Mouse (Mus musculus) intestine, postnatal 0 days (tissue): ENCODE results near the gene Slc25a54. TPM values are rescaled to one million over a fixed set of nuclear protein-coding genes. Genes with fewer than 3 reads are reported as not detected.
A peak's percentile ranks its signal among the peaks of the same experiment; 100 is the strongest.

Experiments used
- ATAC-seq: fragments of 200-750 bp; cut with Nextera tagmentation; 2 replicates; pipeline ENCODE4 v1.8.0; 2017; ENCODE audit warnings: mild to moderate bottlenecking, moderate TSS enrichment, moderate library complexity
- H3K27ac ChIP-seq: fragments of 300-500 bp; sonication (generic); 2 replicates; pipeline ENCODE4 v1.5.1; 2014; ENCODE audit warnings: mild to moderate bottlenecking, low read depth, low read length, moderate library complexity
- H3K27me3 ChIP-seq: fragments of 300-500 bp; sonication (generic); replicated peaks from 2 replicates; pipeline ENCODE4 v1.6.1; 2014; ENCODE audit warnings: low read length, mixed read lengths; ENCODE audit not compliant: control insufficient read depth, insufficient read depth
- H3K36me3 ChIP-seq: fragments of 300-500 bp; sonication (generic); 2 replicates; pipeline ENCODE4 v1.6.1; 2014; ENCODE audit warnings: mild to moderate bottlenecking, moderate library complexity; ENCODE audit not compliant: control insufficient read depth, insufficient read depth
- H3K4me1 ChIP-seq: fragments of 300-500 bp; sonication (generic); replicated peaks from 2 replicates; pipeline ENCODE4 v1.6.1; 2014; ENCODE audit warnings: antibody characterized with exemption, low read length, mixed read lengths; ENCODE audit not compliant: control insufficient read depth, insufficient read depth
- H3K4me2 ChIP-seq: fragments of 300-500 bp; sonication (generic); replicated peaks from 2 replicates; pipeline ENCODE4 v1.6.1; 2014; ENCODE audit warnings: low read depth, mild to moderate bottlenecking, moderate library complexity
- H3K4me3 ChIP-seq: fragments of 300-500 bp; sonication (generic); 2 replicates; pipeline ENCODE4 v1.5.1; 2014; ENCODE audit warnings: low read depth, low read length
- H3K9ac ChIP-seq: fragments of 300-500 bp; sonication (generic); 2 replicates; pipeline ENCODE4 v1.6.1; 2014; ENCODE audit warnings: mild to moderate bottlenecking, low read depth, low read length
- H3K9me3 ChIP-seq: fragments of 300-500 bp; sonication (generic); 2 replicates; pipeline ENCODE4 v1.6.1; 2016; ENCODE audit warnings: mixed run types; ENCODE audit not compliant: control insufficient read depth
- CTCF ChIP-seq: sonication (generic); IDR thresholded peaks from 2 replicates; pipeline ENCODE4 v1.5.1; 2016; ENCODE audit warnings: low read depth, mild to moderate bottlenecking, control low read depth, antibody characterized with exemption, moderate library complexity
- WGBS: fragments of 180-500 bp; shearing (Covaris S2); extraction: QIAGEN DNeasy Blood & Tissue Kit; methylation state at CpG from one replicate; pipeline ENCODE4 v1.1.7; 2014; 5-methylcytosine and 5-hydroxymethylcytosine counted together
- polyA plus RNA-seq: library from polyadenylated mRNA; unstranded; fragments of >200 nt; fragmentation: Nextera tagmentation; extraction: Ambion mirVana; gene quantifications from 2 replicates; pipeline ENCODE4 v1.2.1, GENCODE M21; 2015

Gene Slc25a54
- polyA plus RNA-seq, 1 experiment from 2014 or later: not detected

DNA sequence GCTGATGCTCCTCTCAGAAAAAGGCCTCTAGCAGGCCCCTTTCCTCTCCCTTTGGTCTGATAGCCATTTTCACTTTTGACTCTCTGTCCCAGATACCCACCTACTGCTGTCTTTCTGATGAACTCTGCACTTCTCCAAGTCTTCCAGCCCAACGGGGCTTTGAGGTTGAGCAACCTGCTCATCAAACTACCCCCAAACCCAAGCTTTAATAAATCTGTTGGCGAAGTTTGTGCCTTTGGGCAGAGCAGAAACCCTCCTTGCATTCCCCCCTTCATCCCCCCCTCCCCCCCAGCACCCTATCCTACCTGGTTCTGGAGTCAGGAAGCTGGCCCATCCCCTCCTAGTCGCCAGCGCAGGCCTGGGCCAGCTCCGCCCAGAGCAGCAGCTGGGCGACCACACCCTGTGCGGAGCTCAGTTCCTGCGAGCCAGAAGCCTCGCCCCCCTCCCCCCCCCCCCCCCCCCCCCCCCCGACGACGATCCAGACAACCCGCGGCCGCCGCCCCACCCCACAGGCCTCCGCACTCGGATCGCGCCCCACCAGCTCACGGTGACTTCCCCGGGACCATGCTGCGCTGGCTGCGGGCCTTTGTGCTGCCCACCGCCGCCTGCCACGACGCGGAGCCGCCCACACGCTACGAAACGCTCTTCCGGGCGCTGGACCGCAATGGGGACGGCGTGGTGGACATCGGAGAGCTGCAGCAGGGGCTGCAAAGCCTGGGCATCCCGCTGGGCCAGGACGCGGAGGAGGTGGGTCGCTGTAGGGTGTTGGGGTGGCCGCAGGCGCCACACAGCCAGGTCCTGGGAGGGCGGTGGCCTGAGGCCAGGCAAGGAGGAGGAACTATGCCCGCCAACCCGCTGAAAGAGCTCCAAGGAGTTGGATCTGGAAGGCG is 42.6 kb downstream of the Slc25a54 start, which contains the start of gene Slc25a24:
Gene Slc25a24, plus strand, starts transcription at position 509 of the 890 bp plus-strand sequence.
- ATAC-seq: peak; percentile 89
- peak within 1 kb of the TSS; percentile 89 for H3K4me3 ChIP-seq

DNA sequence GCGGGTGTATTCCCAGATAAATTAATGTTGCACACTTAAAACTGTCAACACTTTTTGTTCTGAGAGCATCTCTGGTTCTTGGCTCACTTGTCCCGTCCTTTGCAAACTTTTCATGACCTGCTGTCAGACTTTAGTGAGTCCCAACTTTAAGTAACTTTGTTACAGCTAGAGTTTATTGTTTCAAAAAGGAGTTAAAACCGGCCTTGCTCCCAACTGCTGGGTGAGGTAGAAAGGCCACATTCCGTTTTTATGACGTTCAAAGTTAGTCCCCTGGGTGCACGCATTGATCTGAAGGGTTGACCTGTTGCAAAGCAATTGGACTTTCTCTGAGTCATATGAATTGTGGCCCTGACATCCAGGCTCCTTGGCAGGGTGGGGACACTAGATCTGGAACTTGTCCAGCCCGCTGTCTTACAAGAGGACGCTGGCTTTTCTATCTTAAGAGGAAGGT is 43.3 kb downstream of the Slc25a54 start:
- TF ChIP-seq CTCF: no peak
- Histone ChIP-seq H3K27me3 (no peaks in the 10 kb centered on the region), H3K4me3 (peak overlapping the region; percentile 89), H3K4me2 (peak overlapping the region; percentile 89), H3K36me3 (no peaks in the 10 kb centered on the region), H3K27ac (peak overlapping the region; percentile 94), H3K4me1 (0 out of 2 replicates have a peak, but pooled peaks cover 5% of the 10 kb centered on the region), H3K9ac (peak overlapping the region; percentile 91), H3K9me3 (no peaks in the 10 kb centered on the region)
- 2% methylated on average over 8 of the region's 8 CpGs for WGBS
- peak; percentile 69 for ATAC-seq

More for the DNA sequence above, 42.6 kb downstream of the Slc25a54 start, which contains the start of gene Slc25a24:
- no peaks in the 10 kb centered on the region for H3K9me3 ChIP-seq
- TF ChIP-seq CTCF: no peak
- H3K27ac ChIP-seq: peak within 1 kb of the TSS; percentile 94
- no peaks in the 10 kb centered on the region for H3K36me3 ChIP-seq
- 0 out of 2 replicates have a peak, but pooled peaks cover 5% of the 10 kb centered on the region for H3K4me1 ChIP-seq
- H3K27me3 ChIP-seq: no peaks in the 10 kb centered on the region
- H3K4me2 ChIP-seq: peak within 1 kb of the TSS; percentile 89
- peak within 1 kb of the TSS; percentile 91 for H3K9ac ChIP-seq
- WGBS: 2% methylated on average over 39 of the region's 49 CpGs

DNA sequence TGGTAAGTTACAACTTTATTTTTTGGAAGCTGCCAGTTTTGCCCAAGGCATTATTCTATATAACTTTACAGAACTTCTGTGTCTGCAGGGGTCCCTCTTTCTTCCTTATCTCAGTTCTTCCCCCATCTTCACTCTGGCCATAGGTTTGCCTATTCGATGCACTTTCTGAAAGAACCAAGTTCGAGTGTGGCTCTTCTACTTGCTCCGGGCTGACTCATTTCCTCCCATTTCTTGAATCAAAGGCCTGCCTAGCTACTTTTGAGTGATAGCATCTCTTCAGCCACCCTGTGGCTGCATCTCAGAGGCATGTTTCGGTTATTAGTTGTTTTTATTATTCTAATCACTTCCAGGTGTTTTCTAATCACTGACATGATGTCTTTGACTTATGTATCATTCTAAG is 43.8 kb downstream of the Slc25a54 start:
- peak overlapping the region; percentile 89 for H3K4me2 ChIP-seq
- H3K4me3 ChIP-seq: peak overlapping the region; percentile 89
- no peaks in the 10 kb centered on the region for H3K36me3 ChIP-seq
- no peaks in the 10 kb centered on the region for H3K9me3 ChIP-seq
- 39% methylated on average over 4 of the region's 4 CpGs for WGBS
- TF ChIP-seq CTCF: no peak
- ATAC-seq: no peak
- no peak overlapping the region for H3K9ac ChIP-seq
- no peak overlapping the region for H3K27ac ChIP-seq
- 0 out of 2 replicates have a peak, but pooled peaks cover 5% of the 10 kb centered on the region for H3K4me1 ChIP-seq
- no peaks in the 10 kb centered on the region for H3K27me3 ChIP-seq

DNA sequence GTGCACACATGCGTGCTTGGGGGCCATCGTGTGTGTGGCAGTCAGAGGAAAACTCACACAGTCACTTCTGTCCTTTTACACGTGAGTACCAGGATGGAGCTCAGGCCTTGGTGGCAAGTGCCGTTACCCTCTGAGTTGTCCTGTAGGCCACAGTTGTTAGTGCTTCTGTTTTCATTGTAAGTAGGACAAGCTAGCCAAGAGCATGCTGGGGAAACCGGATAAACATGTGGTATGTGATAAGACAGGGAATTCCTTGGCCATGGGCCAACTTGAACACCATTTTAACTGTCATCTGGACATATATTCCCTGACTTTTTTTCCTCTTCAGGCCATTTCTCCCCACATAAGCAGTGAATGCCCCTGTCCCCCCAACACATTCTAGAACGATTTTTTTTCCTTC is 45.3 kb downstream of the Slc25a54 start:
- no peak overlapping the region for H3K4me3 ChIP-seq
- no peak overlapping the region for H3K9ac ChIP-seq
- H3K27ac ChIP-seq: no peak overlapping the region
- no peaks in the 10 kb centered on the region for H3K9me3 ChIP-seq
- H3K36me3 ChIP-seq: no peaks in the 10 kb centered on the region
- no peak for TF ChIP-seq CTCF
- ATAC-seq: no peak
- no peak overlapping the region for H3K4me2 ChIP-seq
- peaks cover 5% of the 10 kb centered on the region; the same call in 1 of the 2 replicates for H3K4me1 ChIP-seq
- WGBS: 66% methylated on average over 6 of the region's 6 CpGs
- no peaks in the 10 kb centered on the region for H3K27me3 ChIP-seq

DNA sequence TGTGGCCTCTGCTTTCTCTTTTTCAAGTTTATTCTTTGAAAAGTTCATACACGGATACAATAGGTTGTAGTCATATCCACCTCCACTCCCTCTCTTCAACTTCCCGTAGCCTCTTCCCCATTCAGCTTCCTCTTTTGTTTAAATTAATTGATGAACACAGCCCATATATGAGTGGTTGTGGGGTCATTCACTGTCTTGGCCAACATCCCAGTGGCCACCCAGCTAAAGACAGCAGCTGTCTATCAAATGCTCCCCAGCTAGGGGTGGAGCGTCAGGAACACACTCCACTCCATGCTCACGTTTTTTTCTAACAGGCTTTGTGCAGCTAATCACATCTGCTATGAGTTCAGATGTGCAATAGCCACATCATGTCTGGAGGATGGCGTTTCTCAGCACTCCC is 49.5 kb downstream of the Slc25a54 start:
- no peak overlapping the region for H3K4me3 ChIP-seq

DNA sequence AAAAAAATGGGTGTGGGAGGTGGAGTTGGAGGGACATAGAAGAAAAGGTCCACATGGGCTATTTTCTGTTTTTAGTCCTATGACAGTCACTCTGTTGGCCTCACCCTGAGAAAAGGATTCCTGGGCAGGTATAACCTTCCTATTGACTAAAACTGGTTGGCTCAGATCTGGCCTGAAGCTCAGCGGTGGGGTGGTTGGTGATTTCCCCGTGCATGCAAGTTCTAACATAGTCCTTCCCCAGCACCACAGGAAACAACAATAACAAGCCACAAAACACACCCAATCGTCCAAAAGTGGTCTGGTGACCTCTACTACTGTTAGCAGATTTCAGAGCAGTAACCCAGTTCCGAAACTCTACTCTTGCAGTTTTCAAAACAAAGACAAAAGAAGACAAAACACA is 52.7 kb downstream of the Slc25a54 start:
- H3K4me2 ChIP-seq: no peak overlapping the region
- no peak overlapping the region for H3K4me3 ChIP-seq
- TF ChIP-seq CTCF: no peak
- no peak overlapping the region for H3K9ac ChIP-seq
- no peaks in the 10 kb centered on the region for H3K9me3 ChIP-seq
- WGBS: 82% methylated on average over 4 of the region's 4 CpGs
- no peak overlapping the region for H3K27ac ChIP-seq
- ATAC-seq: no peak
- H3K27me3 ChIP-seq: no peaks in the 10 kb centered on the region
- H3K4me1 ChIP-seq: no peaks in the 10 kb centered on the region; the same call in 1 of the 2 replicates
- 0 out of 2 replicates have a peak, but pooled peaks cover 7% of the 10 kb centered on the region for H3K36me3 ChIP-seq

More for the DNA sequence above, 49.5 kb downstream of the Slc25a54 start:
- no peak overlapping the region for H3K4me2 ChIP-seq
- WGBS: 62% methylated on average over 5 of the region's 5 CpGs
- peaks cover 3% of the 10 kb centered on the region; the same call in 1 of the 2 replicates for H3K4me1 ChIP-seq
- H3K27me3 ChIP-seq: no peaks in the 10 kb centered on the region
- TF ChIP-seq CTCF: no peak
- H3K27ac ChIP-seq: no peak overlapping the region
- H3K36me3 ChIP-seq: 0 out of 2 replicates have a peak, but pooled peaks cover 7% of the 10 kb centered on the region
- no peak for ATAC-seq
- no peaks in the 10 kb centered on the region for H3K9me3 ChIP-seq
- no peak overlapping the region for H3K9ac ChIP-seq
